ENCODE assay signal across 14 mouse cellular contexts in genomic region chr1:83101891-83102290, GRCm38 (mm10). TPM values are rescaled to one million over a fixed set of nuclear protein-coding genes. Genes with fewer than 3 reads are reported as not detected.
DNase-seq lines count a peak whose midpoint lies in the region; ATAC-seq and TF ChIP-seq lines count a peak whose summit lies in the region.
"Had no signal": no experiment of that assay in that cellular context is flagged by ENCODE, and none has a peak within 500 bp of the region (broad histone marks: within the 10 kb centered on the region; RNA-seq: fewer than 3 reads in every experiment).

No protein-coding gene starts in this region.

- H3K36me3 ChIP-seq in hindbrain, embryonic 14.5 days (replicated peaks; ENCODE audit: control insufficient read depth, insufficient read depth): no peaks in the 10 kb centered on the region
- no peaks in the 10 kb centered on the region for H3K36me3 ChIP-seq in hindbrain, embryonic 13.5 days
- no peaks in the 10 kb centered on the region for H3K36me3 ChIP-seq in forebrain, embryonic 15.5 days
- H3K36me3 ChIP-seq in myocyte (ENCODE audit: control insufficient read depth, insufficient read depth): no peaks in the 10 kb centered on the region
- H3K36me3 ChIP-seq: heart, embryonic 15.5 days had no signal

- H3K79me2 ChIP-seq in myocyte (ENCODE audit: control insufficient read depth, insufficient read depth): no peaks in the 10 kb centered on the region

- no peak for TF ChIP-seq POLR2A in myocyte (IDR thresholded peaks at IDR 0.05; ENCODE audit: insufficient read length, low read depth)

- H3K4me2 ChIP-seq in hindbrain, embryonic 14.5 days (replicated peaks): no peak overlapping the region
- H3K4me2 ChIP-seq in hindbrain, embryonic 13.5 days: no peak overlapping the region
- H3K4me2 ChIP-seq in forebrain, embryonic 15.5 days (replicated peaks): no peak overlapping the region
- H3K4me2 ChIP-seq in myocyte (ENCODE audit: low read depth): peak overlapping the region; percentile 8
- H3K4me2 ChIP-seq: heart, embryonic 15.5 days had no signal

- peak; percentile 54 for DNase-seq in hindbrain, embryonic 14.5 days (ENCODE audit: low spot score)
- DNase-seq in retina, postnatal 1 day: peak; percentile 57
- no peak for DNase-seq in retina, embryonic 14.5 days (ENCODE audit: low spot score)
- DNase-seq in left cerebral cortex, postnatal 25 days (ENCODE audit: low spot score in 2 of 2): no peak
- DNase-seq: thymus, postnatal 4 days had no signal

- 0 out of 2 replicates have a peak, but pooled peaks cover 4% of the 10 kb centered on the region for H3K4me1 ChIP-seq in hindbrain, embryonic 14.5 days (replicated peaks; ENCODE audit: control insufficient read depth, insufficient read depth, low read length)
- H3K4me1 ChIP-seq in hindbrain, embryonic 13.5 days (replicated peaks): no peaks in the 10 kb centered on the region
- H3K4me1 ChIP-seq in forebrain, embryonic 15.5 days: peaks cover 5% of the 10 kb centered on the region; the same call in 1 of the 2 replicates

- H3K27ac ChIP-seq in hindbrain, embryonic 14.5 days: no peak overlapping the region
- H3K27ac ChIP-seq in hindbrain, embryonic 13.5 days: no peak overlapping the region
- no peak overlapping the region for H3K27ac ChIP-seq in forebrain, embryonic 15.5 days (replicated peaks)
- H3K27ac ChIP-seq: heart, embryonic 15.5 days had no signal

- no peak overlapping the region for H3ac ChIP-seq in myocyte (ENCODE audit: control insufficient read depth, insufficient read length)

- H3K4me3 ChIP-seq in hindbrain, embryonic 14.5 days (replicated peaks; ENCODE audit: low read length): no peak overlapping the region
- H3K4me3 ChIP-seq in hindbrain, embryonic 13.5 days: no peak overlapping the region
- no peak overlapping the region for H3K4me3 ChIP-seq in forebrain, embryonic 15.5 days
- H3K4me3 ChIP-seq in myocyte: no peak overlapping the region
- H3K4me3 ChIP-seq: heart, embryonic 15.5 days had no signal

- intact Hi-C loops in left cerebral cortex, postnatal 25 days (cut with DNase I): no loop called here

- H3K27me3 ChIP-seq in hindbrain, embryonic 14.5 days (ENCODE audit: control insufficient read depth, insufficient read depth, low read length): no peaks in the 10 kb centered on the region
- no peaks in the 10 kb centered on the region for H3K27me3 ChIP-seq in hindbrain, embryonic 13.5 days
- no peaks in the 10 kb centered on the region for H3K27me3 ChIP-seq in forebrain, embryonic 15.5 days
- H3K27me3 ChIP-seq in myocyte (ENCODE audit: control insufficient read depth, insufficient read depth, insufficient read length): no peaks in the 10 kb centered on the region
- H3K27me3 ChIP-seq: heart, embryonic 15.5 days had no signal

- no peak overlapping the region for H3K9ac ChIP-seq in hindbrain, embryonic 14.5 days
- H3K9ac ChIP-seq in hindbrain, embryonic 13.5 days: no peak overlapping the region
- no peak overlapping the region for H3K9ac ChIP-seq in forebrain, embryonic 15.5 days (replicated peaks)
- H3K9ac ChIP-seq: heart, embryonic 15.5 days had no signal

- no peaks in the 10 kb centered on the region for H3K9me3 ChIP-seq in hindbrain, embryonic 14.5 days (ENCODE audit: control insufficient read depth, low read length)
- H3K9me3 ChIP-seq in hindbrain, embryonic 13.5 days: no peaks in the 10 kb centered on the region
- H3K9me3 ChIP-seq in forebrain, embryonic 15.5 days: no peaks in the 10 kb centered on the region
- H3K9me3 ChIP-seq: heart, embryonic 15.5 days had no signal

- ATAC-seq in hindbrain, embryonic 14.5 days (ENCODE audit: low FRiP score): no peak; the same call in 1 of the 2 replicates
- ATAC-seq in hindbrain, embryonic 13.5 days (ENCODE audit: low FRiP score): no peak
- 0 out of 2 replicates have a peak, but pooled peaks have one; percentile 16 for ATAC-seq in forebrain, embryonic 15.5 days (replicated peaks)

- WGBS in hindbrain, embryonic 14.5 days: 46% methylated on average over 3 of the region's 3 CpGs
- WGBS in hindbrain, embryonic 13.5 days: 56% methylated on average over 3 of the region's 3 CpGs
- WGBS in forebrain, embryonic 15.5 days: 16% methylated on average over 3 of the region's 3 CpGs

TF ChIP-seq in myocyte, 11 proteins besides CTCF, POLR2A, EP300 and RAD21:
- TF ChIP-seq TCF12 (IDR thresholded peaks at IDR 0.05; ENCODE audit: insufficient read depth, poor library complexity, severe bottlenecking) (no peak), POLR2AphosphoS2 (IDR thresholded peaks at IDR 0.05; ENCODE audit: insufficient read length, low read depth) (no peak), E2F4 (IDR thresholded peaks at IDR 0.05; ENCODE audit: insufficient read depth) (no peak), MYOG (IDR thresholded peaks at IDR 0.05; ENCODE audit: control insufficient read depth in 1 of 3, insufficient read depth in 1 of 3, insufficient read length in 2 of 3, low read depth in 2 of 3) (no peak), MAX (IDR thresholded peaks at IDR 0.05; ENCODE audit: low read depth) (no peak)

RNA-seq across cellular contexts. Expression of gene Ccl20, which starts 14.7 kb away (rescaled TPM):
- polyA plus RNA-seq in hindbrain, embryonic 14.5 days (2014; fragmentation: Nextera tagmentation; extraction: Ambion mirVana): not detected in 2 replicates
- not detected in 2 replicates for polyA plus RNA-seq in hindbrain, embryonic 13.5 days (2015; fragmentation: Nextera tagmentation; extraction: Ambion mirVana)
- not detected in 2 replicates for polyA plus RNA-seq in forebrain, embryonic 15.5 days (2015; fragmentation: Nextera tagmentation; extraction: Ambion mirVana)
- polyA plus RNA-seq in myocyte (2012; fragmentation: generic; extraction: Trizol): not detected
- total RNA-seq in left cerebral cortex, postnatal 25 days (2021): not detected
- total RNA-seq: common myeloid progenitor, adult 5-6 weeks; gastrocnemius, adult 18-20 months; megakaryocyte progenitor cell, adult 5-6 weeks had no signal
- polyA plus RNA-seq: heart, embryonic 15.5 days; limb, embryonic 11.5 days had no signal

RNA-seq across cellular contexts. Expression of gene Krtap28-13, which starts 41.2 kb away (rescaled TPM):
- not detected in 2 replicates for polyA plus RNA-seq in hindbrain, embryonic 14.5 days (2014; fragmentation: Nextera tagmentation; extraction: Ambion mirVana)
- polyA plus RNA-seq in hindbrain, embryonic 13.5 days (2015; fragmentation: Nextera tagmentation; extraction: Ambion mirVana): not detected in 2 replicates
- polyA plus RNA-seq in forebrain, embryonic 15.5 days (2015; fragmentation: Nextera tagmentation; extraction: Ambion mirVana): not detected in 2 replicates
- polyA plus RNA-seq in myocyte (2012; fragmentation: generic; extraction: Trizol): not detected
- not detected for total RNA-seq in left cerebral cortex, postnatal 25 days (2021)
- total RNA-seq: common myeloid progenitor, adult 5-6 weeks; ES-E14; gastrocnemius, adult 18-20 months; megakaryocyte progenitor cell, adult 5-6 weeks had no signal
- polyA plus RNA-seq: heart, embryonic 15.5 days; limb, embryonic 11.5 days had no signal

RNA-seq across cellular contexts. Expression of gene A030005K14Rik, which starts 42.7 kb away (rescaled TPM):
- polyA plus RNA-seq in hindbrain, embryonic 14.5 days (2014; fragmentation: Nextera tagmentation; extraction: Ambion mirVana): not detected in 2 replicates
- not detected in 2 replicates for polyA plus RNA-seq in hindbrain, embryonic 13.5 days (2015; fragmentation: Nextera tagmentation; extraction: Ambion mirVana)
- polyA plus RNA-seq in forebrain, embryonic 15.5 days (2015; fragmentation: Nextera tagmentation; extraction: Ambion mirVana): not detected in 2 replicates
- polyA plus RNA-seq in myocyte (2012; fragmentation: generic; extraction: Trizol): not detected
- total RNA-seq in left cerebral cortex, postnatal 25 days (2021): not detected
- total RNA-seq: common myeloid progenitor, adult 5-6 weeks; ES-E14; gastrocnemius, adult 18-20 months; megakaryocyte progenitor cell, adult 5-6 weeks had no signal
- polyA plus RNA-seq: heart, embryonic 15.5 days; limb, embryonic 11.5 days had no signal

RNA-seq across cellular contexts. Expression of gene Gm47969, which starts 57.2 kb away (rescaled TPM):
- polyA plus RNA-seq in hindbrain, embryonic 14.5 days (2014; fragmentation: Nextera tagmentation; extraction: Ambion mirVana): not detected in 2 replicates
- not detected in 2 replicates for polyA plus RNA-seq in hindbrain, embryonic 13.5 days (2015; fragmentation: Nextera tagmentation; extraction: Ambion mirVana)
- polyA plus RNA-seq in forebrain, embryonic 15.5 days (2015; fragmentation: Nextera tagmentation; extraction: Ambion mirVana): not detected in 2 replicates
- not detected for polyA plus RNA-seq in myocyte (2012; fragmentation: generic; extraction: Trizol)
- total RNA-seq in left cerebral cortex, postnatal 25 days (2021): not detected
- total RNA-seq: common myeloid progenitor, adult 5-6 weeks; gastrocnemius, adult 18-20 months; megakaryocyte progenitor cell, adult 5-6 weeks had no signal
- polyA plus RNA-seq: heart, embryonic 15.5 days; limb, embryonic 11.5 days had no signal

RNA-seq across cellular contexts. Expression of gene Daw1, which starts 57.7 kb away (rescaled TPM):
- 1.2 and 2.0 TPM in 2 replicates for polyA plus RNA-seq in hindbrain, embryonic 14.5 days (2014; fragmentation: Nextera tagmentation; extraction: Ambion mirVana)
- polyA plus RNA-seq in hindbrain, embryonic 13.5 days (2015; fragmentation: Nextera tagmentation; extraction: Ambion mirVana): 0.76 and 1.5 TPM in 2 replicates
- 0.36 and 1.2 TPM in 2 replicates for polyA plus RNA-seq in forebrain, embryonic 15.5 days (2015; fragmentation: Nextera tagmentation; extraction: Ambion mirVana)
- polyA plus RNA-seq in myocyte (2012; fragmentation: generic; extraction: Trizol): not detected
- total RNA-seq in left cerebral cortex, postnatal 25 days (2021): under 1 TPM; 0.32 to 0.39 TPM
- total RNA-seq: common myeloid progenitor, adult 5-6 weeks; ES-E14; gastrocnemius, adult 18-20 months; megakaryocyte progenitor cell, adult 5-6 weeks had no signal

Comparison
In these comparisons a context has a peak if more than half of its experiments do, and no peak if none do; other contexts are left out.
1. DNase-seq: peak in hindbrain, embryonic 14.5 days (single experiment) and retina, postnatal 1 day (single experiment); none in retina, embryonic 14.5 days (single experiment) and left cerebral cortex, postnatal 25 days (0 of 2).